Mouse (Mus musculus): ENCODE data around the gene Dnmt1. TPM values are rescaled to one million over a fixed set of nuclear protein-coding genes. Genes with fewer than 3 reads are reported as not detected.

The Dnmt1 gene
- total and polyA plus RNA-seq, 3 experiments, result 9.1 to 11.6 (median 11.1) TPM

- no peak overlapping the region for H3K4me3 ChIP-seq
- DNase-seq, result peak; percentile 40 to 41
- no peaks in the 10 kb centered on the region; the same call in 1 of the 2 replicates for H3K4me1 ChIP-seq (ENCODE audit: control insufficient read depth, insufficient read depth, low read length)
- peaks cover 4% of the 10 kb centered on the region for H3K79me2 ChIP-seq (replicated peaks; ENCODE audit: control insufficient read depth, insufficient read depth, low read length)
- TF ChIP-seq POLR2A (IDR thresholded peaks at IDR 0.05; ENCODE audit: insufficient read depth, low read depth, low read length), result no peak
- no peak for TF ChIP-seq EP300 (IDR thresholded peaks at IDR 0.05; ENCODE audit: insufficient read depth, low read depth, low read length)
- no peak for TF ChIP-seq CTCF (IDR thresholded peaks at IDR 0.05)
- no peaks in the 10 kb centered on the region for H3K36me3 ChIP-seq (ENCODE audit: control insufficient read depth, insufficient read depth, low read length)
- no peak overlapping the region for H3K27ac ChIP-seq
- 86% methylated on average over 7 of the region's 7 CpGs for WGBS
- no peaks in the 10 kb centered on the region for H3K27me3 ChIP-seq (ENCODE audit: control insufficient read depth, insufficient read depth, low read length)
- H3K9ac ChIP-seq (ENCODE audit: low read depth, low read length), result no peak overlapping the region
- intact Hi-C loops (cut with DNase I), result no loop called here
Observed at GRCm38 (mm10) chr9:20943396-20943795, 16.3 kb downstream of the Dnmt1 start.

DNA sequence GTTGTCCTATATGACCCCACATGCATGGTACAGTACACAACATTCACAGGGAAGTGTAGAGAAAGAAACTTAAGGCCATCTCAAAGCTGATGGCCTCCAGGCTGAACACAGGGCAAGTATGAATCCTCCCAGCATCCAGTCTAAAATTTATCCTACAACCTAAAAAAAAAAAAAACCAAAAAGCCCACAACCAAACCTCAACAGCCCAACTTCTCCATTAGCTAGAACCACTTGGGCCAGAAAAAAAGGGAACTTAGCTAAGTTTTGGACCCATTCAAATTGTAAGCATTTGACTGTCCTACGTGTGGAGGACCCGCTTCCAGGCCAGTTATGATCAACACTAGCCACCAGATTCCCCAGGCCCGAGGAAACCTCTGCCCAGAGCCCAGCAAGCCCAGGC is 36.4 kb downstream of the Dnmt1 start:
- Histone ChIP-seq H3K79me2 (replicated peaks; ENCODE audit: control insufficient read depth, insufficient read depth, low read length) (no peaks in the 10 kb centered on the region), H3K4me3 (no peak overlapping the region), H3K27ac (no peak overlapping the region), H3K4me1 (ENCODE audit: control insufficient read depth, insufficient read depth, low read length) (no peaks in the 10 kb centered on the region), H3K27me3 (ENCODE audit: control insufficient read depth, insufficient read depth, low read length) (no peaks in the 10 kb centered on the region), H3K9ac (ENCODE audit: low read depth, low read length) (no peak overlapping the region), H3K36me3 (ENCODE audit: control insufficient read depth, insufficient read depth, low read length) (no peaks in the 10 kb centered on the region)
- 86% methylated on average over 3 of the region's 3 CpGs for WGBS
- intact Hi-C loops (cut with DNase I), result no loop called here
- no peak for DNase-seq
- TF ChIP-seq EP300 (IDR thresholded peaks at IDR 0.05; ENCODE audit: insufficient read depth, low read depth, low read length) (no peak), CTCF (IDR thresholded peaks at IDR 0.05) (no peak), POLR2A (IDR thresholded peaks at IDR 0.05; ENCODE audit: insufficient read depth, low read depth, low read length) (no peak)

DNA sequence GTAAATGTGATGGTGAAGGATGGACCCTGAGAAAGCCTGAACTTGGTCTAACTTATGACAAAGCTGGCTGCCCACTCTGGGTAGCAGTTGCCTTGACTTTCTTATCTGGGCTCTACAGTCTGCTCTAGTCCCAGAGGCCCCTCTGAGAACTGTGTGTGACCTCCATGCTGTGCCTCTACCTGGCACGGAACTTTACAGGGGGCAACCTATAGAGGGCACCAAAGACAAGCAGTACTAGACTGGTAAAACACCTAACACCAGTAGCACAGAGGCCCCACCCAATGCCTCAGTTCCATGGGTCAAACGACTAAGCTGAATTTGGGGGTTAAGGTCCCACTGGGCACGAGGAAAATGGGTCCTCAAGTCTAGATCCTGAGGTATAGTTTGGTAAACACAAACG is 43.5 kb downstream of the Dnmt1 start:
- Histone ChIP-seq H3K9ac (ENCODE audit: low read depth, low read length) (no peak overlapping the region), H3K4me3 (no peak overlapping the region), H3K4me1 (ENCODE audit: control insufficient read depth, insufficient read depth, low read length) (no peaks in the 10 kb centered on the region), H3K27ac (no peak overlapping the region), H3K79me2 (replicated peaks; ENCODE audit: control insufficient read depth, insufficient read depth, low read length) (no peaks in the 10 kb centered on the region), H3K27me3 (ENCODE audit: control insufficient read depth, insufficient read depth, low read length) (no peaks in the 10 kb centered on the region), H3K36me3 (ENCODE audit: control insufficient read depth, insufficient read depth, low read length) (no peaks in the 10 kb centered on the region)
- DNase-seq, result no peak
- WGBS, result 77% methylated on average over 4 of the region's 4 CpGs
- intact Hi-C loops (cut with DNase I), result loop anchor here (1.0 kb wide), 1 partner anchor 81 kb away; no protein-coding TSS in a partner anchor
- TF ChIP-seq CTCF (IDR thresholded peaks at IDR 0.05) (peak; percentile 71), EP300 (IDR thresholded peaks at IDR 0.05; ENCODE audit: insufficient read depth, low read depth, low read length) (no peak), POLR2A (IDR thresholded peaks at IDR 0.05; ENCODE audit: insufficient read depth, low read depth, low read length) (no peak)

- Histone ChIP-seq H3K27ac (no peak overlapping the region), H3K4me1 (ENCODE audit: control insufficient read depth, insufficient read depth, low read length) (no peaks in the 10 kb centered on the region), H3K4me3 (no peak overlapping the region), H3K27me3 (ENCODE audit: control insufficient read depth, insufficient read depth, low read length) (no peaks in the 10 kb centered on the region), H3K9ac (ENCODE audit: low read depth, low read length) (no peak overlapping the region), H3K79me2 (replicated peaks; ENCODE audit: control insufficient read depth, insufficient read depth, low read length) (no peaks in the 10 kb centered on the region), H3K36me3 (ENCODE audit: control insufficient read depth, insufficient read depth, low read length) (no peaks in the 10 kb centered on the region)
- DNase-seq, result peak; percentile 38 to 57
- WGBS, result 83% methylated on average over 9 of the region's 9 CpGs
- intact Hi-C loops (cut with DNase I), result no loop called here
- no peak for TF ChIP-seq CTCF (IDR thresholded peaks at IDR 0.05)
- TF ChIP-seq POLR2A (IDR thresholded peaks at IDR 0.05; ENCODE audit: insufficient read depth, low read depth, low read length), result no peak
- TF ChIP-seq EP300 (IDR thresholded peaks at IDR 0.05; ENCODE audit: insufficient read depth, low read depth, low read length), result no peak
Observed at GRCm38 (mm10) chr9:20909948-20910347, 49.7 kb downstream of the Dnmt1 start.

- 16% methylated on average over 6 of the region's 6 CpGs for WGBS
- H3K4me3 ChIP-seq, result no peak overlapping the region
- H3K36me3 ChIP-seq (ENCODE audit: control insufficient read depth, insufficient read depth, low read length), result no peaks in the 10 kb centered on the region
- H3K27me3 ChIP-seq (ENCODE audit: control insufficient read depth, insufficient read depth, low read length), result no peaks in the 10 kb centered on the region
- no peak overlapping the region for H3K9ac ChIP-seq (ENCODE audit: low read depth, low read length)
- no peak for TF ChIP-seq POLR2A (IDR thresholded peaks at IDR 0.05; ENCODE audit: insufficient read depth, low read depth, low read length)
- TF ChIP-seq EP300 (IDR thresholded peaks at IDR 0.05; ENCODE audit: insufficient read depth, low read depth, low read length), result no peak
- no peak for TF ChIP-seq CTCF (IDR thresholded peaks at IDR 0.05)
- peaks cover 5% of the 10 kb centered on the region for H3K4me1 ChIP-seq (ENCODE audit: control insufficient read depth, insufficient read depth, low read length)
- peaks cover 3% of the 10 kb centered on the region; the same call in 1 of the 2 replicates for H3K79me2 ChIP-seq (replicated peaks; ENCODE audit: control insufficient read depth, insufficient read depth, low read length)
- intact Hi-C loops (cut with DNase I), result loop anchor here (5.0 kb wide), 1 partner anchor 125 kb away; the partner anchor contains the start of gene Icam4
- H3K27ac ChIP-seq, result no peak overlapping the region
- DNase-seq, result no peak
Observed at GRCm38 (mm10) chr9:20902174-20902491, 57.6 kb downstream of the Dnmt1 start.

GRCm38 (mm10) chr9:20901466-20902173 is 58.1 kb downstream of the Dnmt1 start:
- intact Hi-C loops (cut with DNase I), result loop anchor here (1.0 to 5.0 kb wide), 3 partner anchors 97 to 236 kb away; partner anchors contain the start of gene Icam4
- TF ChIP-seq CTCF (IDR thresholded peaks at IDR 0.05) (peak; percentile 81), EP300 (IDR thresholded peaks at IDR 0.05; ENCODE audit: insufficient read depth, low read depth, low read length) (no peak), POLR2A (IDR thresholded peaks at IDR 0.05; ENCODE audit: insufficient read depth, low read depth, low read length) (no peak)
- WGBS, result 7% methylated on average over 13 of the region's 13 CpGs
- Histone ChIP-seq H3K79me2 (replicated peaks; ENCODE audit: control insufficient read depth, insufficient read depth, low read length) (peaks cover 3% of the 10 kb centered on the region; the same call in 1 of the 2 replicates), H3K4me1 (ENCODE audit: control insufficient read depth, insufficient read depth, low read length) (peaks cover 6% of the 10 kb centered on the region), H3K9ac (ENCODE audit: low read depth, low read length) (no peak overlapping the region), H3K36me3 (ENCODE audit: control insufficient read depth, insufficient read depth, low read length) (no peaks in the 10 kb centered on the region), H3K4me3 (no peak overlapping the region), H3K27ac (no peak overlapping the region), H3K27me3 (ENCODE audit: control insufficient read depth, insufficient read depth, low read length) (no peaks in the 10 kb centered on the region)
- no peak for DNase-seq

All from heart, adult 2 months (tissue).